Mouse (Mus musculus) heart, embryonic 16.5 days (tissue): ENCODE measurements around the gene Tmem211. TPM values are rescaled to one million over a fixed set of nuclear protein-coding genes. Genes with fewer than 3 reads are reported as not detected.

Experiments used
- ATAC-seq: fragments of 200-750 bp; cut with Nextera tagmentation; replicated peaks from 2 replicates; pipeline ENCODE4 v1.8.0; 2017; ENCODE audit warnings: moderate number of reproducible peaks; ENCODE audit not compliant: insufficient read depth, low FRiP score; ENCODE audit errors: extremely low read depth
- H3K27ac ChIP-seq: fragments of 300-500 bp; sonication (generic); 2 replicates; pipeline ENCODE4 v1.5.1; 2014; ENCODE audit warnings: mild to moderate bottlenecking, low read length, control low read depth, moderate library complexity
- H3K27me3 ChIP-seq: fragments of 300-500 bp; sonication (generic); 2 replicates; pipeline ENCODE4 v1.6.1; 2014; ENCODE audit warnings: low read length, mixed read lengths; ENCODE audit not compliant: control insufficient read depth, insufficient read depth
- H3K36me3 ChIP-seq: fragments of 300-500 bp; sonication (generic); 2 replicates; pipeline ENCODE4 v1.6.1; 2014; ENCODE audit not compliant: control insufficient read depth, insufficient read depth
- H3K4me1 ChIP-seq: fragments of 300-500 bp; sonication (generic); 2 replicates; pipeline ENCODE4 v1.6.1; 2014; ENCODE audit warnings: low read length, mixed read lengths; ENCODE audit not compliant: control insufficient read depth, insufficient read depth
- H3K4me2 ChIP-seq: fragments of 300-500 bp; sonication (generic); 2 replicates; pipeline ENCODE4 v1.6.1; 2014; ENCODE audit warnings: low read depth, mild to moderate bottlenecking, control low read depth, low read length
- H3K4me3 ChIP-seq: fragments of 300-500 bp; sonication (generic); 2 replicates; pipeline ENCODE4 v1.5.1; 2014; ENCODE audit warnings: mild to moderate bottlenecking, control low read depth, low read length
- H3K9ac ChIP-seq: fragments of 300-500 bp; sonication (generic); 2 replicates; pipeline ENCODE4 v1.6.1; 2014; ENCODE audit warnings: low read length, control low read depth
- H3K9me3 ChIP-seq: fragments of 300-500 bp; sonication (generic); replicated peaks from 2 replicates; pipeline ENCODE4 v1.6.1; 2016; ENCODE audit warnings: low read length; ENCODE audit not compliant: control insufficient read depth
- WGBS: fragments of 180-500 bp; shearing (Covaris S2); extraction: QIAGEN DNeasy Blood & Tissue Kit; methylation state at CpG from one replicate; pipeline ENCODE4 v1.1.7; 2014; 5-methylcytosine and 5-hydroxymethylcytosine counted together
- polyA plus RNA-seq: library from polyadenylated mRNA; unstranded; fragments of >200 nt; fragmentation: Nextera tagmentation; extraction: Ambion mirVana; gene quantifications from 2 replicates; pipeline ENCODE4 v1.2.1, GENCODE M21; 2015

Gene Tmem211
- polyA plus RNA-seq, 1 experiment from 2014 or later = not detected

- Histone ChIP-seq H3K36me3 (no peaks in the 10 kb centered on the region), H3K27ac (no peak overlapping the region), H3K4me3 (no peak overlapping the region), H3K4me1 (no peaks in the 10 kb centered on the region), H3K4me2 (no peak overlapping the region), H3K9me3 (no peaks in the 10 kb centered on the region), H3K27me3 (peaks cover 12% of the 10 kb centered on the region), H3K9ac (no peak overlapping the region)
- no peak for ATAC-seq
- 90% methylated on average over 7 of the region's 7 CpGs for WGBS
Observed at GRCm38 (mm10) chr5:113281557-113281956, 54.8 kb downstream of the Tmem211 start.

GRCm38 (mm10) chr5:113283726-113284125, 57.0 kb downstream of the Tmem211 start:
- Histone ChIP-seq H3K9me3 (no peaks in the 10 kb centered on the region), H3K27ac (no peak overlapping the region), H3K9ac (no peak overlapping the region), H3K4me1 (no peaks in the 10 kb centered on the region), H3K4me3 (no peak overlapping the region), H3K36me3 (no peaks in the 10 kb centered on the region), H3K27me3 (peaks cover 33% of the 10 kb centered on the region), H3K4me2 (no peak overlapping the region)
- no peak for ATAC-seq
- 52% methylated on average over 2 of the region's 2 CpGs for WGBS

DNA sequence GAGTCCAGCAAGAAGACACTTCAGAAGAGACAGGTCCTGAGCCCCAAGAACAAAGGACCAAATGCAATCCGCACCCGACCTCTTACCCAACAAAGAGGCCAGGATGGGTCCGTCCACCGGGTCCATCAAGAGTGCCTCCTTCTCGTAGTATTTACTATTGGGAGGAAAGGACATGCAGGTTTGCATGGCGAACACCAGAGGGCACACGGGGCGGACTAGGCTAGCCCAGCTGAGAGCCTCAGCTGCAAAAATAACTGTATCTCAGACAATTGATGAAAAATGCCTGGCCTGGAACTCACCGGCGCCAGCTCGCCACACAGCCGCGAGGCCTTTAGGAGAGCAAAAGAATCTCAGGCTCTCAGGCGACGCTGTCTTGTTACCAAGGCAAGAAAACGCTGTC, 58.8 kb downstream of the Tmem211 start:
- H3K27ac ChIP-seq = no peak overlapping the region
- H3K9me3 ChIP-seq = no peaks in the 10 kb centered on the region
- no peaks in the 10 kb centered on the region for H3K36me3 ChIP-seq
- 50% methylated on average over 16 of the region's 16 CpGs for WGBS
- no peak overlapping the region for H3K9ac ChIP-seq
- no peak for ATAC-seq
- H3K4me1 ChIP-seq = no peaks in the 10 kb centered on the region
- H3K4me2 ChIP-seq = no peak overlapping the region
- H3K4me3 ChIP-seq = no peak overlapping the region
- peaks cover 49% of the 10 kb centered on the region for H3K27me3 ChIP-seq

- no peaks in the 10 kb centered on the region for H3K9me3 ChIP-seq
- H3K4me2 ChIP-seq = no peak overlapping the region
- H3K27me3 ChIP-seq = peaks cover 51% of the 10 kb centered on the region
- ATAC-seq = no peak
- no peaks in the 10 kb centered on the region for H3K36me3 ChIP-seq
- no peak overlapping the region for H3K27ac ChIP-seq
- 65% methylated on average over 11 of the region's 11 CpGs for WGBS
- no peak overlapping the region for H3K9ac ChIP-seq
- H3K4me1 ChIP-seq = no peaks in the 10 kb centered on the region
- H3K4me3 ChIP-seq = no peak overlapping the region
Observed at GRCm38 (mm10) chr5:113286048-113286447, 59.3 kb downstream of the Tmem211 start.

GRCm38 (mm10) chr5:113286591-113287520, 60.1 kb downstream of the Tmem211 start:
- peaks cover 51% of the 10 kb centered on the region for H3K27me3 ChIP-seq
- H3K9ac ChIP-seq = no peak overlapping the region
- 5% methylated on average over 60 of the region's 60 CpGs for WGBS
- no peak overlapping the region for H3K27ac ChIP-seq
- no peaks in the 10 kb centered on the region for H3K4me1 ChIP-seq
- H3K4me2 ChIP-seq = no peak overlapping the region
- H3K9me3 ChIP-seq = no peaks in the 10 kb centered on the region
- no peak for ATAC-seq
- no peaks in the 10 kb centered on the region for H3K36me3 ChIP-seq
- H3K4me3 ChIP-seq = no peak overlapping the region

GRCm38 (mm10) chr5:113287762-113288161, 61.1 kb downstream of the Tmem211 start:
- Histone ChIP-seq H3K4me2 (no peak overlapping the region), H3K27ac (no peak overlapping the region), H3K4me3 (no peak overlapping the region), H3K9me3 (no peaks in the 10 kb centered on the region), H3K27me3 (peaks cover 51% of the 10 kb centered on the region), H3K36me3 (no peaks in the 10 kb centered on the region), H3K4me1 (no peaks in the 10 kb centered on the region), H3K9ac (no peak overlapping the region)
- WGBS = 39% methylated on average over 5 of the region's 5 CpGs
- no peak for ATAC-seq

- no peaks in the 10 kb centered on the region for H3K4me1 ChIP-seq
- H3K36me3 ChIP-seq = no peaks in the 10 kb centered on the region
- no peak overlapping the region for H3K9ac ChIP-seq
- H3K9me3 ChIP-seq = no peaks in the 10 kb centered on the region
- no peak for ATAC-seq
- no peak overlapping the region for H3K4me2 ChIP-seq
- no peak overlapping the region for H3K27ac ChIP-seq
- 35% methylated on average over 13 of the region's 13 CpGs for WGBS
- peaks cover 51% of the 10 kb centered on the region for H3K27me3 ChIP-seq
- no peak overlapping the region for H3K4me3 ChIP-seq
Observed at GRCm38 (mm10) chr5:113288490-113288889, 61.8 kb downstream of the Tmem211 start.

Other genes starting within 250 kb of the Tmem211 start
- 21.7 and 23.9 TPM in 2 replicates for gene Grk3, start 211.1 kb upstream of the Tmem211 start, polyA plus RNA-seq
- gene Crybb2, start 156.8 kb upstream of the Tmem211 start, polyA plus RNA-seq = not detected in 2 replicates
- 0.91 and 1.1 TPM in 2 replicates for gene Crybb3, start 145.3 kb upstream of the Tmem211 start, polyA plus RNA-seq
- 14.9 and 16.4 TPM in 2 replicates for gene 2900026A02Rik, start 5.7 kb upstream of the Tmem211 start, polyA plus RNA-seq
- gene Sgsm1, start 83.9 kb downstream of the Tmem211 start, polyA plus RNA-seq = 0.67 and 1.0 TPM in 2 replicates
- not detected in 2 replicates for gene Aym1, start 130.4 kb downstream of the Tmem211 start, polyA plus RNA-seq